Mouse (Mus musculus): Measurements from ENCODE around the gene Olig2.

- no peak for TF ChIP-seq CTCF (IDR thresholded peaks at IDR 0.05)
- no peak for TF ChIP-seq EP300 (IDR thresholded peaks at IDR 0.05)
Measured at GRCm38 (mm10) chr16:91233241-91233944, 8.1 kb downstream of the Olig2 start.

Measured in lung, postnatal 0 days (tissue).